Mouse (Mus musculus): ENCODE measurements around the gene Cntn6. TPM values are rescaled to one million over a fixed set of nuclear protein-coding genes. Genes with fewer than 3 reads are reported as not detected.

Gene Cntn6
- polyA plus RNA-seq, 1 experiment from 2014 or later, result 0.38 TPM

DNA sequence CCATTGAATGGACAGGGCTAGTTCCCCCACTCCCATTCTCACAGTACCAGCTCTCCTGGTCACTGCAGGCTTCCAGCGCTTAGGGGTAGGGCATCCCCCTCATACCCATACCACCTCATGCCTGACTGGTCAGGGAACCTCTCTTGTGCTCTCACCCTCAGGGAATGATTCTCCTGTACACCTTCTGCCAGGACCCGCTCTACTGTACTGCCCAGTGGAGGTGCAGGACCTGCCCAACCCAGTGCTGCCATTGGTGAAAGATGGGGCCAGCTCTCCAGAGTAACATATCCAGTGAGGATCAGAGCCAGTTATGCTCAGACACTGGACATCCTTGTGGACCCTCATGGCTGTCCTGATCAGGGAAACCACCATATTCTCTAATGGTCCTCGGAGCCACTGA lies 291.3 kb downstream of the Cntn6 start:
- WGBS, result 86% methylated on average over 3 of the region's 3 CpGs
- Histone ChIP-seq H3K9ac (ENCODE audit: low read length) (no peak overlapping the region), H3K27me3 (ENCODE audit: control insufficient read depth, insufficient read depth, low read length) (no peaks in the 10 kb centered on the region), H3K27ac (replicated peaks in 1 of 2; ENCODE audit: control insufficient read depth in 1 of 2, insufficient read depth in 1 of 2, low read depth in 2 of 2, low read length in 2 of 2) (no peak overlapping the region), H3K4me3 (ENCODE audit: control insufficient read depth in 1 of 2, insufficient read depth in 1 of 2, low read depth in 1 of 2, low read length in 2 of 2) (no peak overlapping the region), H3K4me1 (ENCODE audit: control insufficient read depth in 2 of 2, insufficient read depth in 2 of 2, low read length in 2 of 2) (no peaks in the 10 kb centered on the region), H3K36me3 (ENCODE audit: control insufficient read depth, insufficient read depth, low read length) (no peaks in the 10 kb centered on the region), H3K4me2 (ENCODE audit: low read length) (no peak overlapping the region), H3K9me3 (ENCODE audit: control insufficient read depth, low read length) (no peaks in the 10 kb centered on the region)
- peak; percentile 17; the same call in 1 of the 2 replicates for ATAC-seq (ENCODE audit: insufficient number of reproducible peaks, insufficient read depth, low FRiP score, low read depth)

- Histone ChIP-seq H3K9ac (ENCODE audit: low read length) (no peak overlapping the region), H3K4me3 (ENCODE audit: control insufficient read depth in 1 of 2, insufficient read depth in 1 of 2, low read depth in 1 of 2, low read length in 2 of 2) (no peak overlapping the region), H3K36me3 (ENCODE audit: control insufficient read depth, insufficient read depth, low read length) (no peaks in the 10 kb centered on the region), H3K9me3 (ENCODE audit: control insufficient read depth, low read length) (no peaks in the 10 kb centered on the region), H3K27ac (replicated peaks in 1 of 2; ENCODE audit: control insufficient read depth in 1 of 2, insufficient read depth in 1 of 2, low read depth in 2 of 2, low read length in 2 of 2) (no peak overlapping the region), H3K4me1 (ENCODE audit: control insufficient read depth in 2 of 2, insufficient read depth in 2 of 2, low read length in 2 of 2) (no peaks in the 10 kb centered on the region), H3K4me2 (ENCODE audit: low read length) (no peak overlapping the region), H3K27me3 (ENCODE audit: control insufficient read depth, insufficient read depth, low read length) (no peaks in the 10 kb centered on the region)
- 65% methylated on average over 2 of the region's 2 CpGs for WGBS
- ATAC-seq (ENCODE audit: insufficient number of reproducible peaks, insufficient read depth, low FRiP score, low read depth), result no peak
These were observed 294.9 kb downstream of the Cntn6 start for GRCm38 (mm10) chr6:104787502-104787901.

DNA sequence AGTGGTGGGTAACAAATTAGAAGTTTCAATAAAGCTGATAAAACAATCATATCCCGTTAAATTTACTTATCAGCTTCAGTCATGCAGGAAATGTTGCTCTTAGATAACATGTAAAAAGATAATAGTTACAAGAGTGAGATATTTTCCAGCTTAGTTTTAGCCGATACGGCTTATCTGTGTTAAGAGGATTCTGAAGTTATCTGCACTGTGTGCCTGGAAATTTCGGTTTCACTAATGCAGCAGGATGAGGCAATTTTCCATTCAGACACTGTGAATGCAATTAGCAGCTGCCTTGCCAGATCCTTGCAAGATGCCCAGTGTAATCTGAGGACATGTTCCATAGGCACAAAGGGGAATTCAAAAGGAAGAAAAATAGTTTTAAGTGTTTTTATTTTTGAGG lies 315.9 kb downstream of the Cntn6 start:
- no peak overlapping the region for H3K4me2 ChIP-seq (ENCODE audit: low read length)
- ATAC-seq (ENCODE audit: insufficient number of reproducible peaks, insufficient read depth, low FRiP score, low read depth), result no peak
- no peak overlapping the region for H3K27ac ChIP-seq (replicated peaks in 1 of 2; ENCODE audit: control insufficient read depth in 1 of 2, insufficient read depth in 1 of 2, low read depth in 2 of 2, low read length in 2 of 2)
- no peak overlapping the region for H3K4me3 ChIP-seq (ENCODE audit: control insufficient read depth in 1 of 2, insufficient read depth in 1 of 2, low read depth in 1 of 2, low read length in 2 of 2)
- no peaks in the 10 kb centered on the region for H3K9me3 ChIP-seq (ENCODE audit: control insufficient read depth, low read length)
- H3K36me3 ChIP-seq (ENCODE audit: control insufficient read depth, insufficient read depth, low read length), result no peaks in the 10 kb centered on the region
- no peak overlapping the region for H3K9ac ChIP-seq (ENCODE audit: low read length)
- WGBS, result 4% methylated on average over 4 of the region's 4 CpGs
- no peaks in the 10 kb centered on the region for H3K4me1 ChIP-seq (ENCODE audit: control insufficient read depth in 2 of 2, insufficient read depth in 2 of 2, low read length in 2 of 2)
- H3K27me3 ChIP-seq (ENCODE audit: control insufficient read depth, insufficient read depth, low read length), result no peaks in the 10 kb centered on the region

DNA sequence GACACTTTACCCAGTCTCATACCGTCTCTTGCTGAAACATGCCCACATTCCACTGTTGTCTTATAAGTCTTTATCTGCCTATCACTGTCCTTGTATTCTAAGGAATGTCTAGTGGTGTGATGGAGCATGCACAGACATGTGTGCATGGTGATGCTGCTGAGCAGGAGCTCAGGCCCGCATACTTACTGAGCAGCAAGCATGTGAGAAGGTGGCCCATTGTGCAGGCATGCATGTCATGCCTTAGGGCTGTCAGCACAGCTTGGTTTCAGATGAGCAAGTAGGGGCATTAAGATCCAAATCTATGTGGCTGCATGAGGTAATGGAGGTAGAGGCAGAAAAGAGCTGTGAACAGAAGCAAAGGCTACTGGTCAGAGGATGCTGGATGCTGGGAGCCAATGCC lies 323.0 kb downstream of the Cntn6 start:
- no peaks in the 10 kb centered on the region for H3K4me1 ChIP-seq (ENCODE audit: control insufficient read depth in 2 of 2, insufficient read depth in 2 of 2, low read length in 2 of 2)
- H3K9ac ChIP-seq (ENCODE audit: low read length), result no peak overlapping the region
- 44% methylated on average over 2 of the region's 2 CpGs for WGBS
- no peak overlapping the region for H3K4me3 ChIP-seq (ENCODE audit: control insufficient read depth in 1 of 2, insufficient read depth in 1 of 2, low read depth in 1 of 2, low read length in 2 of 2)
- H3K36me3 ChIP-seq (ENCODE audit: control insufficient read depth, insufficient read depth, low read length), result no peaks in the 10 kb centered on the region
- no peaks in the 10 kb centered on the region for H3K27me3 ChIP-seq (ENCODE audit: control insufficient read depth, insufficient read depth, low read length)
- no peak overlapping the region for H3K27ac ChIP-seq (replicated peaks in 1 of 2; ENCODE audit: control insufficient read depth in 1 of 2, insufficient read depth in 1 of 2, low read depth in 2 of 2, low read length in 2 of 2)
- H3K9me3 ChIP-seq (ENCODE audit: control insufficient read depth, low read length), result no peaks in the 10 kb centered on the region
- ATAC-seq (ENCODE audit: insufficient number of reproducible peaks, insufficient read depth, low FRiP score, low read depth), result no peak
- H3K4me2 ChIP-seq (ENCODE audit: low read length), result no peak overlapping the region

DNA sequence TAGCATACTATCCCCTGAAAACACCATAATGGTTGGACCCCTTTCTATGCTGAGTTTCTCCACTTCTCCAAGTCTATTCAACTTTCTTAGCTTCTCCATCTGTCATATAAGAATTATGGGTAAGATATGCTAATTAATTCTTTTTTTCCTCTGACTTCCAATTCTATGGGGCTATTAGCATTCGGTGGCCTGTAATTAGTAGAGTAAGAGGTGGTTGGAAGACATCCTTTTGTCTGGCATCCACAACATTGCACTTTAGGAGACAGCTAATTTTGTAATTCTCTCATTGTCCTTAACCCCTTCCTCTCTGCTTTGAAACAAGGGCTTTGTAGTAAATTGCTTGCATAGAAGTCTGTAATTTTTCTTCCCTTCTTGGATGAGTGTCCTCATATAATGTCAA lies 387.1 kb downstream of the Cntn6 start:
- no peak overlapping the region for H3K4me3 ChIP-seq (ENCODE audit: control insufficient read depth in 1 of 2, insufficient read depth in 1 of 2, low read depth in 1 of 2, low read length in 2 of 2)
- no peak overlapping the region for H3K9ac ChIP-seq (ENCODE audit: low read length)
- no peaks in the 10 kb centered on the region for H3K4me1 ChIP-seq (ENCODE audit: control insufficient read depth in 2 of 2, insufficient read depth in 2 of 2, low read length in 2 of 2)
- H3K36me3 ChIP-seq (ENCODE audit: control insufficient read depth, insufficient read depth, low read length), result no peaks in the 10 kb centered on the region
- H3K27me3 ChIP-seq (ENCODE audit: control insufficient read depth, insufficient read depth, low read length), result no peaks in the 10 kb centered on the region
- 83% methylated on average over 1 of the region's 1 CpGs for WGBS
- no peak overlapping the region for H3K27ac ChIP-seq (replicated peaks in 1 of 2; ENCODE audit: control insufficient read depth in 1 of 2, insufficient read depth in 1 of 2, low read depth in 2 of 2, low read length in 2 of 2)
- H3K9me3 ChIP-seq (ENCODE audit: control insufficient read depth, low read length), result no peaks in the 10 kb centered on the region
- ATAC-seq (ENCODE audit: insufficient number of reproducible peaks, insufficient read depth, low FRiP score, low read depth), result no peak
- no peak overlapping the region for H3K4me2 ChIP-seq (ENCODE audit: low read length)

GRCm38 (mm10) chr6:104884021-104884420 lies 391.4 kb downstream of the Cntn6 start:
- no peak overlapping the region for H3K4me2 ChIP-seq (ENCODE audit: low read length)
- H3K27ac ChIP-seq (replicated peaks in 1 of 2; ENCODE audit: control insufficient read depth in 1 of 2, insufficient read depth in 1 of 2, low read depth in 2 of 2, low read length in 2 of 2), result no peak overlapping the region
- WGBS, result 78% methylated on average over 2 of the region's 2 CpGs

DNA sequence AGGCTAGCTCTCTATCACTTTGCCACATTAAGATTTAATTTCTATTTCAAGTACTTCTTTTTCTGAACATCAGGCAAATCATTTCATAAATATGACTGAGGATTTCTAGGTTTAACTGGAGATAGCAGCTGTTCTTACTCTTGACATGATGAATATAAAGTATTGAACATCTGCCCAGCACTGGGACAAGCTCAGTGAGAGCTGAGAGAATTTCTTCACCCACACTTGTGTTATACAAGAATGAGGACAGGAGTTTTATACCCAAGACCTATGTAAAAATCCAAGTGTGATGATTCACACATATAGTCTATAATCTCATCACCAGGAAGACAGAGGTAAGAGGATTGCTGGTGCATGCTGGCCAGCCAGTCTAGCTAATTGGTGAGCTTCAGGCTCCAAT lies 393.2 kb downstream of the Cntn6 start:
- ATAC-seq (ENCODE audit: insufficient number of reproducible peaks, insufficient read depth, low FRiP score, low read depth), result no peak

More at GRCm38 (mm10) chr6:104884021-104884420, 391.4 kb downstream of the Cntn6 start:
- Histone ChIP-seq H3K4me1 (ENCODE audit: control insufficient read depth in 2 of 2, insufficient read depth in 2 of 2, low read length in 2 of 2) (no peaks in the 10 kb centered on the region), H3K9me3 (ENCODE audit: control insufficient read depth, low read length) (no peaks in the 10 kb centered on the region), H3K4me3 (ENCODE audit: control insufficient read depth in 1 of 2, insufficient read depth in 1 of 2, low read depth in 1 of 2, low read length in 2 of 2) (no peak overlapping the region), H3K36me3 (ENCODE audit: control insufficient read depth, insufficient read depth, low read length) (no peaks in the 10 kb centered on the region), H3K9ac (ENCODE audit: low read length) (no peak overlapping the region), H3K27me3 (ENCODE audit: control insufficient read depth, insufficient read depth, low read length) (no peaks in the 10 kb centered on the region)
- no peak for ATAC-seq (ENCODE audit: insufficient number of reproducible peaks, insufficient read depth, low FRiP score, low read depth)

DNA sequence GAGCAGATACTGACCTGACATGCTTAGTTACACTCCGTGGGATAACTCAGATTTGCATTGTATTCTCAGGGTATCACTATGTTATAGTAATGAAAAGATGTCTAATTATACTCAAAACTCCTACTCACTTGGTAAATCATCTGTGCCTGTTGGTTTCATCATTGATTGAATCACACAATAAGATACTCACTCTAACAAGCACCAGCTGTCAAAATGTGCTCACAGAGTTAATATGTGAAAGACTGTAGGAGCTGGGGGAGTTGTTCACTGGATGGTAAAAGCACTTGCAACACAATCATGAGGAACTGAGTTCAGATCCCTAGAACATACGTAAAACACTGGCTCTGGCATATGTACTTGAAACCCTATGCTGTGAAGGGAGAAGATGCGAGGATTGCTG lies 398.5 kb downstream of the Cntn6 start:
- H3K27ac ChIP-seq (replicated peaks in 1 of 2; ENCODE audit: control insufficient read depth in 1 of 2, insufficient read depth in 1 of 2, low read depth in 2 of 2, low read length in 2 of 2), result no peak overlapping the region
- H3K4me3 ChIP-seq (ENCODE audit: control insufficient read depth in 1 of 2, insufficient read depth in 1 of 2, low read depth in 1 of 2, low read length in 2 of 2), result no peak overlapping the region
- no peaks in the 10 kb centered on the region for H3K36me3 ChIP-seq (ENCODE audit: control insufficient read depth, insufficient read depth, low read length)
- H3K4me1 ChIP-seq (ENCODE audit: control insufficient read depth in 2 of 2, insufficient read depth in 2 of 2, low read length in 2 of 2), result no peaks in the 10 kb centered on the region
- 85% methylated on average over 3 of the region's 3 CpGs for WGBS
- no peaks in the 10 kb centered on the region for H3K27me3 ChIP-seq (ENCODE audit: control insufficient read depth, insufficient read depth, low read length)
- no peak overlapping the region for H3K4me2 ChIP-seq (ENCODE audit: low read length)
- ATAC-seq (ENCODE audit: insufficient number of reproducible peaks, insufficient read depth, low FRiP score, low read depth), result no peak
- H3K9ac ChIP-seq (ENCODE audit: low read length), result no peak overlapping the region
- no peaks in the 10 kb centered on the region for H3K9me3 ChIP-seq (ENCODE audit: control insufficient read depth, low read length)

More for the DNA sequence above, 393.2 kb downstream of the Cntn6 start:
- H3K27me3 ChIP-seq (ENCODE audit: control insufficient read depth, insufficient read depth, low read length), result no peaks in the 10 kb centered on the region
- no peak overlapping the region for H3K4me2 ChIP-seq (ENCODE audit: low read length)
- no peaks in the 10 kb centered on the region for H3K4me1 ChIP-seq (ENCODE audit: control insufficient read depth in 2 of 2, insufficient read depth in 2 of 2, low read length in 2 of 2)
- H3K27ac ChIP-seq (replicated peaks in 1 of 2; ENCODE audit: control insufficient read depth in 1 of 2, insufficient read depth in 1 of 2, low read depth in 2 of 2, low read length in 2 of 2), result no peak overlapping the region
- no peaks in the 10 kb centered on the region for H3K9me3 ChIP-seq (ENCODE audit: control insufficient read depth, low read length)
- no peak overlapping the region for H3K9ac ChIP-seq (ENCODE audit: low read length)
- H3K4me3 ChIP-seq (ENCODE audit: control insufficient read depth in 1 of 2, insufficient read depth in 1 of 2, low read depth in 1 of 2, low read length in 2 of 2), result no peak overlapping the region
- H3K36me3 ChIP-seq (ENCODE audit: control insufficient read depth, insufficient read depth, low read length), result no peaks in the 10 kb centered on the region
